Mouse (Mus musculus): ENCODE results near the gene Kirrel3. TPM values are rescaled to one million over a fixed set of nuclear protein-coding genes. Genes with fewer than 3 reads are reported as not detected.

The Kirrel3 gene
- polyA plus RNA-seq, 1 experiment, result not detected

DNA sequence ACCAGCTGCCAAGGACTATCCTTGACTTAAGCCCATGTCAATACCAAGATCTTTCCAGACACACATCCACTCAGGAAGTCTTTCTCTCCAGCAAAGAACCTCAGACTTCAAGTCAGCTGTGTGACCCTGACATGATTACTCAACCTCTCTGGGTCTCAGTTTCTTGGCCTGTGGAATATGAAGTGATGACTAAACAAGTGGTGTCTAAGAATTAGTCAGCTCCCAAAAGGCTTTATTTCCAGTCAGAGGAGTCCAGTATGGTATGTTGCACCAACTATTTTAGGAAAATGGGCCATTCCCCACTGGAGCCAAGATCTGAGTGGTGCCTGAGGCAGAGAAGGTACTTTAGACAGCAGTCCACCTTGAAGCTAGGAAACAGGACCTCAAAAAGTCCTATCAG lies 462.0 kb downstream of the Kirrel3 start:
- no peaks in the 10 kb centered on the region for H3K36me3 ChIP-seq (ENCODE audit: control insufficient read depth)
- TF ChIP-seq GATA1 (IDR thresholded peaks at IDR 0.05; ENCODE audit: low read length), result no peak
- no peak for TF ChIP-seq TAL1 (IDR thresholded peaks at IDR 0.05; ENCODE audit: low read length)
- no peaks in the 10 kb centered on the region for H3K4me1 ChIP-seq (ENCODE audit: control insufficient read depth)
- H3K27me3 ChIP-seq (ENCODE audit: control insufficient read depth), result no peaks in the 10 kb centered on the region
- no peaks in the 10 kb centered on the region for H3K9me3 ChIP-seq (ENCODE audit: control insufficient read depth, low read length)
- no peak overlapping the region for H3K4me3 ChIP-seq (replicated peaks)

DNA sequence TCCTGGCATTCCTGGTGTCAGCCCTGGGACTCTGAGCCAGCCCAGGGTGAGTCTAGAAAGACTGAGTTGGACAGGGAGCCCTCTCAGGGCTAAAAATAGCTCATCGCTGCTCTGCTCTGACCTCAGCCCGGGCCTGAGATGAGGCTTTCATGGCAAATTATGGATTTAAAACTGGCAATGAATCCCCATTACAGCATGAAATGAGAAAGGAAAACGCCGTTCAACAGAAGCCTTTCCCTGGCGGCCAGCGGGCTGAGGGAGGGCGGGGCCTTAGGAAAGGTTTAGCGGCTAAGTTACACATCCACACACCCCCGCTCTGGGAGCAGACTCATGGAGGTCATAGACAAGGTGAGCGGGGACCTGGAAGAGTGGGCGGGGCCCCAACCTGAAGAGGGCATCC lies 467.7 kb downstream of the Kirrel3 start:
- Histone ChIP-seq H3K4me3 (replicated peaks) (no peak overlapping the region), H3K27me3 (ENCODE audit: control insufficient read depth) (no peaks in the 10 kb centered on the region), H3K36me3 (ENCODE audit: control insufficient read depth) (no peaks in the 10 kb centered on the region), H3K4me1 (ENCODE audit: control insufficient read depth) (no peaks in the 10 kb centered on the region), H3K9me3 (ENCODE audit: control insufficient read depth, low read length) (no peaks in the 10 kb centered on the region)
- TF ChIP-seq TAL1 (IDR thresholded peaks at IDR 0.05; ENCODE audit: low read length) (no peak), GATA1 (IDR thresholded peaks at IDR 0.05; ENCODE audit: low read length) (no peak)

DNA sequence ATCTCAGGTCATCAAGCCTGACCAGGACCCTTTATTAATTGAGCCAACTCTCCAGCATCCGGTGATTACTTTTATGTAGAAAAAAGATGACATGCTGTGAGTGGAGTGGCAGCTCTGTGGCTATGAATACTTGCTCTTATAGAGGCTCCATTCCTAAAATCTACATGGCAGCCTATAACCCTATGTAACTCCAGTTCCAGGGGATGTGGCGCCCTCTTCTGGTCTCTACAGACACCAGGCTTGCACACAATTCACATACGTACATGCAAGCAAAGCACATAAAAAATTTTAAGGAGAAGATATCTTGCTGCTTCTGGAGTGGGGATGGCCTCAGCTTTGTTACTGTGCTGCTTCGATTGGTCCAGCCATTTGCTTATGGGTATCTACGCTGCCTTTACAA lies 468.5 kb downstream of the Kirrel3 start:
- TF ChIP-seq GATA1 (IDR thresholded peaks at IDR 0.05; ENCODE audit: low read length), result no peak
- H3K9me3 ChIP-seq (ENCODE audit: control insufficient read depth, low read length), result no peaks in the 10 kb centered on the region
- H3K27me3 ChIP-seq (ENCODE audit: control insufficient read depth), result no peaks in the 10 kb centered on the region
- H3K36me3 ChIP-seq (ENCODE audit: control insufficient read depth), result no peaks in the 10 kb centered on the region
- H3K4me3 ChIP-seq (replicated peaks), result no peak overlapping the region
- no peaks in the 10 kb centered on the region for H3K4me1 ChIP-seq (ENCODE audit: control insufficient read depth)

DNA sequence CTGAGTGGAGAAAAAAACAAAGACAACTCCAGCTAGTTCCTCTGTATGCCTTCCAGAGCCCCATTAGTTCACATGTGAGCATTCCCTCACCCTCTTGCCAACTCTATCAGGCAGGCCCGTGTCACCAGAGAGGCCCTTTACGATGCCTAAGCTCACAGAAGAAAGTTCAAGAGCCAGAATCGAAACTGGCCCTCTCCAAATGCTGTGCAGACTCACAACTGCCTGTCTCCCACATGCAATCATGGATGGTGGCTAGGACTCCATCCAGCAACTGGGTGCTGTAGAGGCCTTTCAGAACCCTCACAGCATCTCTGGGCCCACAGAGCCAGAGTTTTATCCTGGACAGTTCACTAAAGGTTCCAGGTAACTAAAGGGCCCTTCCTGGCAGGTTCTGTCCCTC lies 470.8 kb downstream of the Kirrel3 start:
- Histone ChIP-seq H3K4me3 (replicated peaks) (no peak overlapping the region), H3K9me3 (ENCODE audit: control insufficient read depth, low read length) (no peaks in the 10 kb centered on the region), H3K36me3 (ENCODE audit: control insufficient read depth) (no peaks in the 10 kb centered on the region), H3K4me1 (ENCODE audit: control insufficient read depth) (no peaks in the 10 kb centered on the region; the same call in 1 of the 2 replicates), H3K27me3 (ENCODE audit: control insufficient read depth) (no peaks in the 10 kb centered on the region)
- TF ChIP-seq GATA1 (IDR thresholded peaks at IDR 0.05; ENCODE audit: low read length) (no peak), TAL1 (IDR thresholded peaks at IDR 0.05; ENCODE audit: low read length) (no peak)

DNA sequence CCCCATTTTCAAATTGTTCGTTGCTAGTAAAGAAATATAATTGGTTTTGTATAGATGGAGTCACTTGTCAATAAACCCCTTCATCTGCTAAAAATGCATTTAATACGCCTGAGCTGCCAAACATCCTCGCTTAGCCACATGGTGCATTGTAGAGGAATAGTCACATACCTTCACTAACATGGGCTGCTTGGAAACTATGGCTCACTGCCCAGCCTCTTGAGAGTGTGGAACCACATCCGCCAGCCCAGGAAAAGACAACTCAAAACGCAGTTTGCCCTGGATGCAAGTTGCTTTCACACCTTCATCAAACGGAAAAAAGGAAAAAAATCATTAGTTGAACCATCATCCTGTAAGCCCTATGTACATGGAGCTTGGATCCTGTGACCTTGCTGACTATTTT lies 472.0 kb downstream of the Kirrel3 start:
- TF ChIP-seq GATA1 (IDR thresholded peaks at IDR 0.05; ENCODE audit: low read length) (no peak), TAL1 (IDR thresholded peaks at IDR 0.05; ENCODE audit: low read length) (no peak)
- no peaks in the 10 kb centered on the region; the same call in 1 of the 2 replicates for H3K4me1 ChIP-seq (ENCODE audit: control insufficient read depth)
- no peaks in the 10 kb centered on the region for H3K36me3 ChIP-seq (ENCODE audit: control insufficient read depth)
- H3K27me3 ChIP-seq (ENCODE audit: control insufficient read depth), result no peaks in the 10 kb centered on the region
- no peaks in the 10 kb centered on the region for H3K9me3 ChIP-seq (ENCODE audit: control insufficient read depth, low read length)
- no peak overlapping the region for H3K4me3 ChIP-seq (replicated peaks)

DNA sequence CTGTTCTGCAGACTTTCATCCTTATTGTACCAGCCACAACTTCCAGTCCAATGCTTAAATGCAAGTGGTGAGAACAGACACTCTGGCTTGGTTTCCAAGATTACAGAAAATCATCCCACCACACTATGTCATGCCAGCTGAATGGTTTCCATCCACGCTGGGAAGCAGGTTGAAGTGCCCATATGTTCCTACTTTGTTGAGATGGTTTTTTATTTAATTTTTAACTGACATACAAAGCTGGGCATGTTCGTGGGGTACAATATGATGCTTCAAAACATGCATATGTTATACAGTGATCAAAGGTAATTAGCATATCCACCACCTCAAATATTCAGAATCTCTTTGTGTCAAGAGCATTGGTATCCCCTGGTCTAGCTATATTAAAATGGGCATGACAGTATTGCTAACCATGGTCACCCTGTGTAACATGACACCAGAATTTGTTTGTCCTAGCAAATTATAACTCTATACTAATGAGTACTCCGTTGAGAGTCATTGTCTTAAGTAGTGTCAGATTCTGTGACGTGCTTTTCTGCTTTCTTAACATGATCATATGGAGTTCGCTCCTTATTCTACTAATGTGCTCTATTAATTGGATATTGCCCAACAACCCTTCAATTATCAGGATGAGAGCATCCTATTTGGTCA lies 472.6 kb downstream of the Kirrel3 start:
- H3K27me3 ChIP-seq (ENCODE audit: control insufficient read depth), result no peaks in the 10 kb centered on the region
- no peaks in the 10 kb centered on the region for H3K9me3 ChIP-seq (ENCODE audit: control insufficient read depth, low read length)
- no peaks in the 10 kb centered on the region; the same call in 1 of the 2 replicates for H3K4me1 ChIP-seq (ENCODE audit: control insufficient read depth)
- H3K36me3 ChIP-seq (ENCODE audit: control insufficient read depth), result no peaks in the 10 kb centered on the region
- TF ChIP-seq TAL1 (IDR thresholded peaks at IDR 0.05; ENCODE audit: low read length) (no peak), GATA1 (IDR thresholded peaks at IDR 0.05; ENCODE audit: low read length) (no peak)
- H3K4me3 ChIP-seq (replicated peaks), result no peak overlapping the region

DNA sequence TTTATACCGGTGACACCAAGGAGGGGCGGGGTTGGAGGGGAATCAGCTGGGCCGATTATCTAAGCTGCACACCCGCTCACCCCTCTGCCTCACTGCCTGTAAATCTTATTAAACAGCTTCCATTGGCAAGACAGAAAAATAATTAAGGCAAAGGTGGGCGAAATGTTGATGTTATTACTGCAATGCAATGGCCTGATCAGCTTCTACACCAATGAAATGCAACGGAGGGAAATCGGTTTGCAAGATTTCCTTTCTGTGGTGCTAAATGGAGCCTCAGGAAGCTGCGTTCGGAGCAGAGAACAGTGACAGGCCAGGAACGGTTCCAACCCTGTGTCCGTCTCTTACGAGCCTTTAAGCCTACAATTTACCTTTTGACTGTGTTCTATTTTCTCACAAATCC lies 475.0 kb downstream of the Kirrel3 start:
- no peak for TF ChIP-seq TAL1 (IDR thresholded peaks at IDR 0.05; ENCODE audit: low read length)
- no peak for TF ChIP-seq GATA1 (IDR thresholded peaks at IDR 0.05; ENCODE audit: low read length)
- H3K36me3 ChIP-seq (ENCODE audit: control insufficient read depth), result no peaks in the 10 kb centered on the region
- H3K27me3 ChIP-seq (ENCODE audit: control insufficient read depth), result no peaks in the 10 kb centered on the region
- H3K4me1 ChIP-seq (ENCODE audit: control insufficient read depth), result no peaks in the 10 kb centered on the region; the same call in 1 of the 2 replicates
- no peak overlapping the region for H3K4me3 ChIP-seq (replicated peaks)
- no peaks in the 10 kb centered on the region for H3K9me3 ChIP-seq (ENCODE audit: control insufficient read depth, low read length)

DNA sequence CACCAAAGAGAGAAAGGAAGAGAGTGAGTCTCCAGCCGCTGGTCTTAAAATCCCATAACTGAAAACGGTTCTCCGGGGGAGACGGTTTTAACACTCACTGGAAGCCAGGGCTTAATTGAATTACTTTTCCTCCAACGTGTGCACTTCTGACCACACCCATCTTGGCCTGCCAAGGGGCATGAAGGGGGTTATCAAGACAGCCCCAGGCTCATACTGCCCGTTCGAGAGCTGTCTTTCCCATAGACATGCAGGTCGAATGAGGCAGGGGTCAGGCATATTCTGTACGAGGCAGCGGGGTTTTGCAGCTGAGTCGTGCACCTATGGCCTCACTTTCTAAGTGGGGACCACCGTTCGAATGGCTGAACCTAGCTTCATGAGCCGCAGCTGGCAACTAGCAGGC lies 475.5 kb downstream of the Kirrel3 start:
- Histone ChIP-seq H3K27me3 (ENCODE audit: control insufficient read depth) (no peaks in the 10 kb centered on the region), H3K36me3 (ENCODE audit: control insufficient read depth) (no peaks in the 10 kb centered on the region), H3K4me1 (ENCODE audit: control insufficient read depth) (no peaks in the 10 kb centered on the region; the same call in 1 of the 2 replicates), H3K9me3 (ENCODE audit: control insufficient read depth, low read length) (no peaks in the 10 kb centered on the region), H3K4me3 (replicated peaks) (no peak overlapping the region)
- TF ChIP-seq TAL1 (IDR thresholded peaks at IDR 0.05; ENCODE audit: low read length), result no peak
- TF ChIP-seq GATA1 (IDR thresholded peaks at IDR 0.05; ENCODE audit: low read length), result no peak

DNA sequence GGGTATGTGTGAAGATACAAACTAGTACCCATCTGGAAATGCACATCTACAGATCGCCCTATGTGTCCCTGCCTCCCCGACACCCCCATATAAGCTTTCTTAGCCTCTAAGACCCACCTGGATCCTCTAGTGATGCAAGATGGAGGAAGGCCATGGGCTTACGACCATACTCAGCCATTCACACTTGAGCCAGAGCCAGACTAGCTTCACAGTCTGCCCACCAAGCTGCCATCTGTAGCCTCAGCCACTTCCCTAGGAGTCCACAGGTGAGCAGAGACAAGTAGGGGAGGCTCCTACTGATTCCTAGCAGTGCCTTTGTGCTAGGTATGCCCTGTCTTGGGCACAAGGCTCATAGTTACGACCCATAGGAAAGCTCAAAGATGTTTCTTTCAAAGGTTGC lies 476.6 kb downstream of the Kirrel3 start:
- Histone ChIP-seq H3K4me1 (ENCODE audit: control insufficient read depth) (no peaks in the 10 kb centered on the region; the same call in 1 of the 2 replicates), H3K36me3 (ENCODE audit: control insufficient read depth) (no peaks in the 10 kb centered on the region), H3K9me3 (ENCODE audit: control insufficient read depth, low read length) (no peaks in the 10 kb centered on the region), H3K4me3 (replicated peaks) (no peak overlapping the region), H3K27me3 (ENCODE audit: control insufficient read depth) (no peaks in the 10 kb centered on the region)
- TF ChIP-seq GATA1 (IDR thresholded peaks at IDR 0.05; ENCODE audit: low read length) (no peak), TAL1 (IDR thresholded peaks at IDR 0.05; ENCODE audit: low read length) (no peak)

DNA sequence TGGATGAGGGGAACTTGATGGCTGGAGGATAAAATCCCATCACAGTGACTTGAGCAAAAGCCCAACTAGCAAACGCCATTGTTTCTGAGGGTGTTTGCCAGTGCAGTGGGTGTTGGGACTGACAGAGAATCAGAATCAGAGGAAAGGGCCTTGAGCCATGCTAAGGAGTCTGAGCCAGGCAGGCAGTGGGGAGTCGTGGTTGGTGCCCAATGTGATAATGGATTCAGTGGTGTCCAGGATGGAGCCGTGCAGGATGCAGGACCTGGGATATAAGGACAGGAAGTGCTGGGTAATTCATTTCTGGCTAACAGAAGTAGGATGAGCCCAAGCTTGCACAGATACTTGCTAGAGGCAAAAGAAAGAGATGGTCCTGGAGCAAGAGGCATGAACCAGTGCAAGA lies 477.9 kb downstream of the Kirrel3 start:
- no peaks in the 10 kb centered on the region for H3K36me3 ChIP-seq (ENCODE audit: control insufficient read depth)
- H3K9me3 ChIP-seq (ENCODE audit: control insufficient read depth, low read length), result no peaks in the 10 kb centered on the region
- H3K4me3 ChIP-seq (replicated peaks), result no peak overlapping the region
- H3K4me1 ChIP-seq (ENCODE audit: control insufficient read depth), result no peaks in the 10 kb centered on the region; the same call in 1 of the 2 replicates
- no peak for TF ChIP-seq GATA1 (IDR thresholded peaks at IDR 0.05; ENCODE audit: low read length)
- TF ChIP-seq TAL1 (IDR thresholded peaks at IDR 0.05; ENCODE audit: low read length), result no peak
- H3K27me3 ChIP-seq (ENCODE audit: control insufficient read depth), result no peaks in the 10 kb centered on the region
